Mouse (Mus musculus): ENCODE results near the gene Actr1a. TPM values are rescaled to one million over a fixed set of nuclear protein-coding genes. Genes with fewer than 3 reads are reported as not detected.

Actr1a gene
- 71.5 and 72.9 TPM in 2 replicates for polyA plus RNA-seq (2016; fragmentation: Nextera tagmentation; extraction: Ambion mirVana)

DNA sequence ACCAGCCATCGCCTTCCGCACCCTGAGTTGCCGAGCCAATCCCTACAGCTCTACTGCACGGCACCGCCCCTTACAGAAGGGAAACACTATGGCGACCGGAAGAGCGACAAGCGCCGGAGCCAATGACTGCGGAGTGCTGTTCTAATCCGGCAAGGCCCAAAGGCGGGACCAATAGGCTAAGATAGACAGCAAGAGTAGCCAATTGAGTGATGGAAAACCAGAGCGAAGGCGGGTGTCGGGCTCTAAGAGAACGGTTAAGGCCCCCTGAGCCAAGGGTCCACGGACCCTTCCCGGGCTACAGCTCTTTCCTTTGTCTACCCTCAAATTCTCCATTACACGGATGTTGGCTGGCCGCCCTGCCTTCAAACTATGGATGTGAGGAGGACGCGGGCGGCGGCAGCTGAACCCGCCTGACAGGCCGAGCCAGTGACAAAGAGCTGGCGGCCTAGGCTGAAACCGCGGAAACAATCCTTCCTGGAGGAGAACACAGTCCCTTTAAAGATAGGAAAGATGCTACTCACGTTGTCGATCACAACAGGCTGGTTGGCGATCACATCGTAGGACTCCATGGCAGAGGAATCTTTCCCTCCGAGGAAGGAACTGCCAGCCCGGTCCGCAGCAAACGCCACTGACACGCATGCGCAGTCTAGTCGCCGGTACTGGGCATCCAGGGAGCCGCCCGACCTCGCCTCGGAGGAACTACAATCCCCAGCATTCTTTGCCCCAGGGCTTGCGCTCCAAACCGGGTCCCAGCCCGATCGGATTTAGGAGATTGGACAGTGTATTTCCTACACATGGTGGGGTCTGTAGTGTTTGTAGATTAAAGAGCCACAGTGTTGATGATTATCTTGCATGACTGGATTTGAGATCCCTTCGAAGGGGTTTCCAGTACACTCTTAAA lies at the start of gene Actr1a:
TSS of gene Actr1a (minus strand) at position 640 of the 901 bp plus-strand sequence.
- ATAC-seq: peak; percentile 92
- Histone ChIP-seq H3K9me3 (replicated peaks) (no peaks in the 10 kb centered on the region), H3K27ac (peak within 1 kb of the TSS; percentile 80), H3K4me1 (peaks cover 47% of the 10 kb centered on the region), H3K9ac (peak within 1 kb of the TSS; percentile 80), H3K4me3 (peak within 1 kb of the TSS; percentile 86), H3K27me3 (replicated peaks) (no peaks in the 10 kb centered on the region), H3K36me3 (peaks cover 15% of the 10 kb centered on the region), H3K4me2 (peak within 1 kb of the TSS; percentile 93)
- under 1% methylated on average over 51 of the region's 51 CpGs for WGBS (ENCODE audit: insufficient replicate concordance)

DNA sequence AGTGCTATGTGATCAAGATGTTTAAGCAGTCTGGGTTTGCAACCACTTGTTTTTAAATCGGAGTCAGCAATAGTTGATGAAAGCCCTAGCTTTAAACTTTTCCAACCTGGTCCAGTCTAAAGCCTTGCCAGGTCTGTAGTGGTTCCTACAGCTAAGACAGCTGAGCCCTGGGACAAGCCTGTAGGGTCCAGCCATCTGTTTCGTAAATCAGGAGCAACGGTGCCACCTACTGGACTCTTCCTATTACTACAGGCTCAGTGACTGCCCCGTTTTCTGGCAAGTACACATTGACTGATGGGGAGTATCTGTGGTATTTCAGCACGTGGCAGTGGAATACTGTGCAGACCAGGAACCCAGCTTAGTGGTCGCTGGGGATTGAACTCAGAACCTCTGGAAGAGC lies 48.7 kb upstream of the Actr1a start:
- H3K36me3 ChIP-seq: no peaks in the 10 kb centered on the region
- H3K9me3 ChIP-seq (replicated peaks): no peaks in the 10 kb centered on the region
- no peak overlapping the region for H3K4me3 ChIP-seq
- no peak overlapping the region for H3K27ac ChIP-seq
- 10% methylated on average over 6 of the region's 6 CpGs for WGBS (ENCODE audit: insufficient replicate concordance)
- H3K4me2 ChIP-seq: no peak overlapping the region
- ATAC-seq: peak; percentile 59
- peaks cover 30% of the 10 kb centered on the region for H3K4me1 ChIP-seq
- no peak overlapping the region for H3K9ac ChIP-seq
- H3K27me3 ChIP-seq (replicated peaks): no peaks in the 10 kb centered on the region

DNA sequence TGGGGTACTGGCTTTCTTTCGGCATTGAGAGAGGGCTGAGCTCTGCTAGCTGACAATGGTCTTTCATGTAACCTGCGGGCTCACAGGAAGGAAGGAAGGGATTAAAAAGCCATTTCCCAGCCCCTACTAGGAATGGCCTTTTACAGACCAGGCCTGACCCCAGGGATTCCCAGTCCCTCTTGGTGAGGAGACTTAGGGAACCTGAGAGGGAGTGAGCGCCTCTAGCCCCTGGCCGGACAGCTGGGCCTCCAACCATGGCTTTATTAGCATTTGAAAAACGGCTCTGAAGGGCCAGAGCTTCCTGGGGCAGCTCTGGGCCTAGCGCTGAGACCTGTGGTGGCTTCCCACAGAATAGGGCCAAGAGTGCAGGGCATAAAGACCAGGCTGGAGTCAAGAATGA lies 48.0 kb upstream of the Actr1a start:
- Histone ChIP-seq H3K4me2 (no peak overlapping the region), H3K27me3 (replicated peaks) (no peaks in the 10 kb centered on the region), H3K9ac (no peak overlapping the region), H3K4me1 (peaks cover 27% of the 10 kb centered on the region), H3K9me3 (replicated peaks) (no peaks in the 10 kb centered on the region), H3K27ac (no peak overlapping the region), H3K4me3 (no peak overlapping the region), H3K36me3 (no peaks in the 10 kb centered on the region)
- 62% methylated on average over 6 of the region's 6 CpGs for WGBS (ENCODE audit: insufficient replicate concordance)
- no peak for ATAC-seq

DNA sequence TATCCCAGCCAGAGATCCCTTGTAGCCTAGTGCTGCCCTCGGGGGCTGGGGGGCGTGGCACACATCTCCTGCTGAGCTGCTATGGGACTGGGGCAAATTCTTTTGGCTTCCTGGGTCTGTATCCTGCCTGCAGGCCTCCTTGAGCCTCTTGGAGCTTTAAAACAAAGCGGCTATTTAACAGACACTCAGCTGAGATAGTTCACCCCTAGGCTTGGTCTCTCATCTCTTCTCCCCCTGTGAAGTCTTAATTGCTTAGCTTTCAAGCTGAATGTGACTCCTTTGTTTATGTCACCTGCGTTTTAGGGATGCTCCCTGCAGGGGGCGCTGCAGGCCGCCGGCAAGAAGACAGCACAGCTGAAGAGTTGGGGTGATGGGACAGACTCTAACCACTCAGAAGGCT lies 39.9 kb upstream of the Actr1a start:
- 25% methylated on average over 7 of the region's 7 CpGs for WGBS (ENCODE audit: insufficient replicate concordance)
- ATAC-seq: no peak
- H3K9ac ChIP-seq: no peak overlapping the region
- no peaks in the 10 kb centered on the region for H3K27me3 ChIP-seq (replicated peaks)
- H3K4me1 ChIP-seq: 0 out of 2 replicates have a peak, but pooled peaks cover 5% of the 10 kb centered on the region
- H3K9me3 ChIP-seq (replicated peaks): no peaks in the 10 kb centered on the region
- H3K36me3 ChIP-seq: no peaks in the 10 kb centered on the region
- no peak overlapping the region for H3K4me3 ChIP-seq
- H3K4me2 ChIP-seq: no peak overlapping the region
- no peak overlapping the region for H3K27ac ChIP-seq

DNA sequence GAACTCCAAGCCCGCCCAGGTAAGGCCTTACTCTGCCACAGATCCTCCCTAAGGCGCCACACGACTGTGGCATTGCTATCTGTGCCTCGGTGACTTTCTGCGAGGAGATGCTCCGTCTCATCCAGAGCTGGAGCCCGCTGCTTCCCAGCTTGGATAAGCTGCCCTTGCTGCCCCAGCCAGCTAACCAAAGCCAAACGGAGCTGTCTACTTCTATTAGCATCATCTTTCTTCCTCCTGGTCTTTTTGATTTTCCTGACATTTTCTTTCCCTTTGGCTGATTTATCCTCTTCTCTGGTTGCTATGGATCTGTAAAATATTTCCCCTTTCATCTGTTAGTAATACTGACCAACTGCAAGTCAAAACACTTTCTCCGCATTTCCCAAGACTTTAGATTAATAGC lies 39.0 kb upstream of the Actr1a start:
- Histone ChIP-seq H3K4me1 (0 out of 2 replicates have a peak, but pooled peaks cover 5% of the 10 kb centered on the region), H3K4me2 (no peak overlapping the region), H3K9me3 (replicated peaks) (no peaks in the 10 kb centered on the region), H3K27ac (no peak overlapping the region), H3K27me3 (replicated peaks) (no peaks in the 10 kb centered on the region), H3K36me3 (no peaks in the 10 kb centered on the region), H3K4me3 (no peak overlapping the region), H3K9ac (no peak overlapping the region)
- WGBS (ENCODE audit: insufficient replicate concordance): 82% methylated on average over 9 of the region's 9 CpGs
- ATAC-seq: no peak

DNA sequence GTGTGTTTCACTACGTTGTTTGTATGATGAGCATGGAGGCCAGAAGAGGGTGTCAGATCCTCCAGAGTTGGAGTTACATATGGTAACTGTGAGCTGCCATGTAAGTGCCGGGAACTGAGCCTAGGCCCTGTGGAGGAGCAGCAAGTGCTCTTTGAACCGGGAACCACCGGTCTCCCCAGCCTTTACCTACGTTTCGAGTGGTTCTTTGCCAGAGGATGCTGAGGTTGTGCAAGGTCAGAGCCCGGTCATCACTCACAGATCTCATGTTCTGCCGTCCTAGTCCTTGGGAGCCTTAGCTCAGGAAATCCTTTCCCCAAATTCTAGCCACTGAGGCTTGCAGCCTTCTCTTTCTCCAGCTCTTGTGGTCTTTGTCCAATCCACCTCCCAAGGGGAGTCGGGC lies 38.6 kb upstream of the Actr1a start:
- 73% methylated on average over 9 of the region's 9 CpGs for WGBS (ENCODE audit: insufficient replicate concordance)
- no peak overlapping the region for H3K27ac ChIP-seq
- ATAC-seq: no peak

DNA sequence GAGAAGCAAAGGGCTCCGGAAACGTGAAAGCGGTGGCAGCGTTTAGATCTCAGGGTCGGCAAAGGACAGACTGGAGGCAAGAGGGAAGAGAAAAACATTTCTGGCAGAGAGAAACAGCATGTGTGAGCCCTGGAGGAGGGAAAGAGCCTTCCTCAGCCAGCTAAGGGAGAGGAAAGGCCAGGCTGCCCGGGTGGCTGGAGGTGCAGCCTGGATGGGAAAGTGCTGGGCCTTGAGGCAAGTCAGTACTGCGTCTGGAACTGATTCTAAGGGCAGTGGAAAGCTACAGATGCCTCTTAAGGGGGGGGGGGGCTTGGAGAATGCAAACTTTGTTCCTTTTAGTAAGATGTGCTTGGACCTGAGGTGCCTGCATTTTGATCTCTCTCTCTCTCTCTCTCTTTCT lies 38.2 kb upstream of the Actr1a start:
- H3K9ac ChIP-seq: no peak overlapping the region
- H3K4me1 ChIP-seq: 0 out of 2 replicates have a peak, but pooled peaks cover 5% of the 10 kb centered on the region
- no peak overlapping the region for H3K4me2 ChIP-seq
- no peaks in the 10 kb centered on the region for H3K27me3 ChIP-seq (replicated peaks)
- no peak overlapping the region for H3K4me3 ChIP-seq
- H3K27ac ChIP-seq: no peak overlapping the region
- WGBS (ENCODE audit: insufficient replicate concordance): 79% methylated on average over 7 of the region's 7 CpGs
- no peaks in the 10 kb centered on the region for H3K9me3 ChIP-seq (replicated peaks)
- no peaks in the 10 kb centered on the region for H3K36me3 ChIP-seq
- ATAC-seq: no peak

More for the DNA sequence above, 38.6 kb upstream of the Actr1a start:
- Histone ChIP-seq H3K4me2 (no peak overlapping the region), H3K27me3 (replicated peaks) (no peaks in the 10 kb centered on the region), H3K4me3 (no peak overlapping the region), H3K9me3 (replicated peaks) (no peaks in the 10 kb centered on the region), H3K9ac (no peak overlapping the region), H3K4me1 (0 out of 2 replicates have a peak, but pooled peaks cover 5% of the 10 kb centered on the region), H3K36me3 (no peaks in the 10 kb centered on the region)

DNA sequence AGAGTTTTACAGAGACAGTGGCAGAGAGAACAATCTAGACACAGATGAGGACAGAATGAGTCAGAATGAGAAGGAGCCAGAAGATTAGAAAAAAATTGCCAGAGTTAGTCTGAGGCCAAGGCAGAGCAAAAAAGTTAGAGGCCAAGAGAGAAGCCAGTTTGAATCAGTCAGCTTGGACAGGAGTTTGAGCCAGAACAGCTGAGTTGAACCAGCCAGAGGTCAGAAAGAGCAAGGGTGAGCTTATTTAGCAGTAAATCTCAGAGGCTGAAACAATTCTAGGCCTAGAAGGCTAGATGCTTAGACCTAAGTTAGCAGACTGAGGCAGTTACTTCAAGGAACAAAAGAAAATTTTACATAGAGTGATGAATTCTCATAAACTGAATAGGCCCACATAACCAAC lies 33.7 kb upstream of the Actr1a start:
- H3K4me3 ChIP-seq: no peak overlapping the region
- H3K36me3 ChIP-seq: peaks cover 17% of the 10 kb centered on the region; the same call in 1 of the 2 replicates
- no peak for ATAC-seq

DNA sequence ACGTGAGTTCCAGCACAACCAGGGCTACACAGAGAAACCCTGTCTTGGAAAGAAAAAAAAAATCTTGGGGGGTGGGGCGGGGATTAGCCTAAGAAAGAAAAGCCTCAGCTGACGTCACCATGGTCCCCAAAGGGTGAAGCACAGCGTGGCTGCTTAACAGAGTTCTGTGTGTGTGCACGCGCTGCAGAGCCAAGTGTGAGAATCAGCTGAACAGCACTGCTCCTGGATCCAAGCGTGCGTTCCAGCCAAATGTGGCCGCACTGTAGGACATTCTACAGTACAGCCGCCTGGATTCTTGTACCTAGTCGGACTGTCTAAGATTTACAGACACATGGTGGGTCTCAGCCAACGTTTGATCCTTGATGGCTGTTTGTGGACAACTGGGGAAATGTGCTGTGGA lies 30.9 kb upstream of the Actr1a start:
- ATAC-seq: no peak
- Histone ChIP-seq H3K27ac (no peak overlapping the region), H3K9me3 (replicated peaks) (no peaks in the 10 kb centered on the region), H3K36me3 (peaks cover 17% of the 10 kb centered on the region; the same call in 1 of the 2 replicates), H3K4me3 (no peak overlapping the region), H3K4me1 (peaks cover 8% of the 10 kb centered on the region; the same call in 1 of the 2 replicates), H3K27me3 (replicated peaks) (no peaks in the 10 kb centered on the region), H3K9ac (no peak overlapping the region), H3K4me2 (no peak overlapping the region)
- 79% methylated on average over 12 of the region's 12 CpGs for WGBS (ENCODE audit: insufficient replicate concordance)

More for the DNA sequence above, 33.7 kb upstream of the Actr1a start:
- Histone ChIP-seq H3K27me3 (replicated peaks) (no peaks in the 10 kb centered on the region), H3K4me1 (0 out of 2 replicates have a peak, but pooled peaks cover 5% of the 10 kb centered on the region), H3K4me2 (no peak overlapping the region), H3K27ac (no peak overlapping the region), H3K9me3 (replicated peaks) (no peaks in the 10 kb centered on the region), H3K9ac (no peak overlapping the region)

DNA sequence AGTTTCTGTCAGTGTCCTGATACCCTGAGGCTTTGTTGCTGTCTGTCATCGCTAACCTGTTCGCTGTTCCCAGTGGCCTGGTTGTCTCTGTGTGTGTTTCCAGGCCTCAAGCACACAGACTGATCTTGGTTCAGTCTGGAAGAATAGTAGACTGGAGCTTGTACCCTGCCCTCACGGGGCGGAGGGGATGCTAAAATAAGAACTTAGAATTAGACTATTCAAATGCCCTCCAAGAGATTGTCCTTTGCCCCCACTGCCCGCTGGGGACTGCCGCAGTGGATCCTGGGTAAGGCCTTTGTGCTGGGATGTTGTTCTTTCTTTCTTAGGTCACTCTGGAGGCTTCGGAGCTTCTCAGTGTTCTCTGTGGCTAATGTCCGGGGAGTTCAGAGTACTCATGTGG lies 29.7 kb upstream of the Actr1a start:
- Histone ChIP-seq H3K27me3 (replicated peaks) (no peaks in the 10 kb centered on the region), H3K9ac (no peak overlapping the region), H3K36me3 (peaks cover 17% of the 10 kb centered on the region; the same call in 1 of the 2 replicates), H3K9me3 (replicated peaks) (no peaks in the 10 kb centered on the region), H3K27ac (no peak overlapping the region), H3K4me2 (no peak overlapping the region), H3K4me1 (peaks cover 5% of the 10 kb centered on the region; the same call in 1 of the 2 replicates), H3K4me3 (no peak overlapping the region)
- ATAC-seq: no peak
- WGBS (ENCODE audit: insufficient replicate concordance): 82% methylated on average over 8 of the region's 8 CpGs

DNA sequence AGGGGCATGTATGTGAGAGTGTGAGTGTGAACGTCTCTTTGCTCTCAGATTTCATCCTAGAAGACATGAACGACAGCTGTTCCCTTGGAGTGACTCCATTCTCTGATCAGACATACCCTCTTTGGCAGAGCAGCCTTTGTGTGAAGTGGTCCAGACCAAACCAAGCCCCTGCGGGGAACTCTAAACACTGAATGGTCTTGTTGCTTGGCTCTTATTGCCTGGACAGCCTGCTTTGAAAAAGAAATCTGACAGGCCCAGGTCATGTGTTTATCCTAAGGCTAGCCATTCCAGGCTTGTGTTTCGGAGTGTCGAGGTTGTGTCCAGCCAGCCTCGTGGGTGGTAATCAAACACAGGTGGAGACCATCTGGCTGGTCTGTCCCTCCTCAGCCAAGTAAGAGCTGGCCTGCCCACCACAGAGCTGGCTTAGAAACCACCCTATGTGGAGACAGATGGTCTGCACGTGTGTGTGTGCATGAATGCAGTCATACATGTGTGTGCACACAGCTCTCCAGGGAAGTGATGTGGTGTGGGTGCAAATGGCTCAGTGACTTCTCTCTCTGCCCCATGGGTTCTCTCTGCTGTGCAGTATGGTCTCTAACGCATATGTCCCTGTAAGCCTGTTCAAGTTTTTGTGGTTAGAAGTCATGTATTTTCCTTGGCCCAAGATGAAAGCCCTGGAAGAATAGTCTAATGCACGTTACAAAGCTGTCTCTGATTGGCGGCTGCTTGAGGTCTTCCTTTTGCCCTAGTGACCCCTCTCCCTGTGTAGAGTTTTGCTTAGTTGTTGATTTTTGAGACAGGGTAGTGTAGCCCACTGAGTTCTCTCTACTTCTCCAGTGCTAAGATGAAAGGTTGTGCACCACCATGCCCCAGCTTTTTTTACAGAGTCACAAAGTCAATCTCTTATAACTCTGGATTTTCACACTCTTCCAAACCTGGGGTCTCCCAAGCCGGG lies 27.1 kb upstream of the Actr1a start:
- no peaks in the 10 kb centered on the region for H3K27me3 ChIP-seq (replicated peaks)
- peaks cover 11% of the 10 kb centered on the region; the same call in 1 of the 2 replicates for H3K36me3 ChIP-seq
- no peaks in the 10 kb centered on the region for H3K9me3 ChIP-seq (replicated peaks)
- H3K4me3 ChIP-seq: no peak overlapping the region
- ATAC-seq: no peak
- H3K4me2 ChIP-seq: no peak overlapping the region
- H3K9ac ChIP-seq: no peak overlapping the region
- peaks cover 5% of the 10 kb centered on the region; the same call in 1 of the 2 replicates for H3K4me1 ChIP-seq
- WGBS (ENCODE audit: insufficient replicate concordance): 61% methylated on average over 11 of the region's 11 CpGs
- no peak overlapping the region for H3K27ac ChIP-seq

Data from liver, embryonic 12.5 days (tissue).